Mouse (Mus musculus) cerebellum, adult 18-20 months (tissue): ENCODE data around the gene Fads1.
"Not testable (repeated sequence)": the region's sequence is repeated elsewhere in the genome, so short reads cannot be mapped to it uniquely, and the experiment has no call there.

Source experiments
- DNase-seq, 2 experiments: peaks; one replicate each; pipeline ENCODE4 v3.0.0; 2021

Gene Fads1

DNA sequence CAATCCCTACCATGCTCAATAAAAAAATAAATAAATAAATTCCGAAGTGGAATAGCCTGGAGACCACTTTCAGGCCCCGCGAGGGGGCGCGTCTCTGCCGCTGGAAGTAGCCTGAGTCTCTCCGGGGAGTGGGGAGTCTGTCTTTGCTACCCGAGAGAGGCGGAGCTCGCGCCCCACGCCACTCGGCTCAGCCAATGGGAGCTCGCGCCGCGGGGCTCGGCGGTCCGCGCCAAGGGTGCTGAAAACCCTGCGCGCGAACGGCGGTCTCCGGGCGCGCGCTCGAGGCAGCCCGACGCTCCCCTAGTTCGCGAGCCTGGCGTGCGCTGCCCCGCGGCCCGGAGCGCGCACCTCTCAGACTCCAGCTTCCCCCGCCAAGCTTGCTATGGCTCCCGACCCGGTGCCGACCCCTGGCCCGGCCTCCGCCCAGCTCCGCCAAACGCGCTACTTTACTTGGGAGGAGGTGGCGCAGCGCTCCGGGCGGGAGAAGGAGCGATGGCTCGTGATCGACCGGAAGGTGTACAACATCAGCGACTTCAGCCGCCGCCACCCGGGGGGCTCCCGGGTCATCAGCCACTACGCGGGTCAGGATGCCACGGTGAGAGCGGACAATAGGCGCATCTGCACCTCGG, at the start of gene Fads1:
Fads1 (plus strand) TSS at position 219 of the 629 bp plus-strand sequence.
- peak; percentile 95 for DNase-seq

DNA sequence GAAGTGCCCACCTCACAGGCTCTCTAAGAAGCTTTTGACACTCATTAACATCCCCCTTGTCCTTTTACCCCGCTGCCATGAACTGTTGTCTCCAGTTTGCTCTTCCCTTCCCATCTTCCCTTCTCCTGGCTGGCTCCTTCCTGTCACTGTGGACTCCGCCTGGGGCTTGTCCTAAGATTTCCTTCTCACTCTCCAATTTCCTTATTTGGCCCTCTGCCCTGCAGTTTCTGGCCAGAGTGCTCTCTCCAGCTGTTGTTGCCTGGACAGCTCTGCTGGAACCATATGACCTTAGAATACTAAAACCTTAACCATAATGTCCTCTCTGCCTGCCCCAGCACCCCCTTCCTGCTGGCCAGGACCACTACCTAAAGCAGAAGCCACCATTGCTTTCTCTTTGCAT, 48.0 kb upstream of the Fads1 start:
- DNase-seq, result peak in 1 of 2 experiments; percentile 5

DNA sequence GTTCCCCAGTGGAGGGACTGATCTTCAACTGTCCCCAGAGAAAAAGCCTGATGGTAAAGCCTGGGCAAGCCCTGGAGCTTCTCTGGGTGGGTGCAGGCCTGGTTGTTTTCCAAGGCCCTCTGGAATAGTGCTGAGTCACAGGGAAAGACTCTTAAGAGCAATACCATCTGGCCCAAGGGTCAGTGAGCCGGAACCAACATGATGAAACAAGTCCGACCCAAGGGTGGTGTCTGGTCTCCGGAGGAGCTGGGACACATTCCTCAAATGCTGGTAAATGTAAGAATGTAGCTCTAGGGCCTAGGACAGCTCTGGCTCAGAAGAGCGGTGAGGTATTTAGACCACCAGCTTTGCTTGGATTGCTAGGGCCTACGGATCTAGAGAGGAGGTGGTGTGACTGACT, 45.3 kb upstream of the Fads1 start:
- no peak for DNase-seq

DNA sequence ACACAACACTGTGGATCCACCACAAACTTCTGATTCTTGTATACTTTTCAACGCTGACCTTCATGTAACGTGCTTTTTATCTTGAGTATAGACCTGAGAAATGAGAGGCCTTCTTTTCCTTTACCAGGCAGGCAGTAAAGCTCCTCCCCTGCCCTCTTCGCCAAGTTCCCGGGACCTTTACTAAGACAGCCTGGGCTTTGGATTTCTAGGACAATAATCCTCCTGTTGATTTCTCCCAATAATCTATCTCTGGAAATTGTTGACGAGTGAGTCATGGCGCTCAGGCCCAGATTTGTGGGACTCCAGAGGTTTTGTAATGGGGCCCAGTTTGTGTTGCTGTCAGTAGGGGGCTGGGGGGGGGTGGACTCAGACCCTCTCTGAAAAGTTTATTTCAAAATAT, 43.0 kb upstream of the Fads1 start:
- no peak for DNase-seq

DNA sequence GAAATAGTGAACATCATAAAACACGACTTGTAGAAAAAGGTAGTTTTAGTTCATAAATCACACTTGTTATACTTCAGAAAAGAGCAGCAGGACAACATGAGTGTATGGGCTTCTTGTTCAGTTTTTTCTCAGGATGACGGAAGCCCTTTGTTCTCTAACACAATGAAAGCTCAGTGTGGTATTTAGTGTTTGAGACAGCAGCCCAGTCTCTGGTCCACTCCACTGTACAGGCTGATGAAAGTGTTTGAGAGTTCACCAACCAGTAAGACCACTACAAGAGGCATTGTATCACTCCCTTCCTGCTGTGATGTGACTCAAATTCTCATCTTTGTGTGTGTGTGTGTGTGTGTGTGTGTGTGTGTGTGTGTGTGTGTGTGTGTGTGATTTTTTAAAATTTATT, 39.0 kb upstream of the Fads1 start:
- DNase-seq, result no peak

DNA sequence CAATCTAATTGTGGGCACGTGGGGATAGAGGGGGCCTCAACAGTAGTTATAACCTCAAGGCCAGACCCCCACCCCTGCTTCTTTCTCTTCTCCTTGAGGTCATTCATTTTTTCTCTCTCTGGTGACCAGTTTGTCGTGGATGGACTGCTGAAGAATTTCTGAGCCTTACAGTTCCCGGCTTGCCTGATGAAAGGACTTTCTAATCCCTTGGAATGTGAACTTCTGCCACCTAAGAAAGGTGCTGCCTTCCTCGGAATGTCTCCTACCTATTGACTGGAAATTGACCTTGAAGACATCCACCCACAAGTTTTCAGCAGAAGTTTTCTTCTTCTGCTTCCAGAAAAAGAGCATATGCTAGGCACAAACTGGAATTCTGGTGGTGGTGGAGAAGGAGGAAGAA, 38.2 kb upstream of the Fads1 start:
- no peak for DNase-seq

DNA sequence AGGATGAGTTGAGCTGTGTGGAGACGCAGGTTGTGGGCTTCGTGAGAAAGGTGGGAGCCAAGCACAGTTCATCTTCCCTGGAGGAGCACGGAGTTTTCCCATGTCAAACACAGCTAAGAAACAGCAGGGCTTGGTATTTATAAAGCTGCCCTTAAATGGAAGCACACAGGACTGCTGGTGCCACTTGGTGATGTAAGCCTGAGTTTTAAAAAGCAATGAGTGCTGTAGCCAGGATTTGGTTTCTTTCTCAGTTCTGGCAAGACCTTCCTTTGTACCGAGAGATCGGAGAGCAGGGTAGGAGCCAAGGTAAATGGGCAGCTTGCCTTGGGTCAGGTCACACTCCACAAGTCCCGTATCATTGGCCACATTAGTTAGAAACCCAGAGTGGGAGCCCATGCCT, 34.1 kb upstream of the Fads1 start:
- no peak for DNase-seq

DNA sequence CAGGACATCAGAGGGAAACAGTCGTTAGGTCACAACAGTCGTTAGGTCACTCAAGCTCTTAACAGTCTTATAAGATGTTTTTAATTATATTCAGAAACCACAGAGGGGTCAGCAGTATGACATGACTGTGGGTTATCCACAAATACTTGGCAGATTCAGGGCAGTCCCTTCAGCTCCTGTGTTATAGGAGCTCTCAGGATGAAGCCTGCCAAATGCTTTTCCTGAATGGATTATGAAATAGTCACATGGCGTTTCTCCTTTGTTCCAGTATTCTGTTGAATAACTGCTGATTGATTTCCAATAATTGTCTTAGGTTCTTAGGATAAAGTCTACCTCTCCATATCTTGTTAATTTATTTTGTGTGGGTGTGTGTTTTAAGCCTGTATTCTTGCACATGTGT, 33.5 kb upstream of the Fads1 start:
- DNase-seq, result no peak

DNA sequence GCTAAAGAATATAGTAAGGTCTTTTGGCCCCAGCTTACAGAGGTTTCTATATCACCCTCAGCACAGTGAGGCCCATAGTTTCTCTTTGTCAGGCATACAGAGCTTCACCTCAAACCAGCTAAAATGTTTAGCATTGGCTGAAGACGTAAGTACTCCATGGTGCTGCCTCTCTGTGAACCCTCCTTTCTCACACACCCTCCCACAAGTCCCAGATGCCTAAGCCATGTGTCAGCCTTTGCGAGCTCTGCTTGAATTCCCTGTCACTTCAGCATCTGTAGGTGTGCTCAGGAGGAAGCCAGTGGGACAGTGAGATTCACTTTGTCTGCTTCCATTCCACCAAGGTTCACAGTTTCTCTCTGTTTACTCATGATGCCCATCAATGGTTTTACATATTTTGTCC, 25.0 kb upstream of the Fads1 start:
- DNase-seq, result no peak

DNA sequence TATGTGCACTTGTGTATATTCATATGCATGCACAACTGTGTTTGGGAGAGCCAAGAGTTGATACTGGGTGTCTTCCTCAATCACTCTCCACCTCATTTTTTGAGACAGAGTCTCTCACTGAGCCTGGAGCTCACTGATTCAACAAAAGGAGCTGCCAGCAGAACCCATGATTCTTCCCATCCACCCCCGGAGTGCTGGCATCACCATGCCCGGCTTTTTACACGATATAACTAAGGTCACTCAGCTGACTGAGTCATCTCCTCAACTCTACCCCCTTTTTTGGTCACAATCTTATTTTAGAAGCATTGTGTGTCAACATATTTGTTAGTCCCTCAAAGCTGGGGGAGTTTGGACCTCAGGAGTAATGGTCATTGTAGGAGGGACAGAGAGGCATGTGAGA, 18.8 kb upstream of the Fads1 start:
- DNase-seq, result no peak

DNA sequence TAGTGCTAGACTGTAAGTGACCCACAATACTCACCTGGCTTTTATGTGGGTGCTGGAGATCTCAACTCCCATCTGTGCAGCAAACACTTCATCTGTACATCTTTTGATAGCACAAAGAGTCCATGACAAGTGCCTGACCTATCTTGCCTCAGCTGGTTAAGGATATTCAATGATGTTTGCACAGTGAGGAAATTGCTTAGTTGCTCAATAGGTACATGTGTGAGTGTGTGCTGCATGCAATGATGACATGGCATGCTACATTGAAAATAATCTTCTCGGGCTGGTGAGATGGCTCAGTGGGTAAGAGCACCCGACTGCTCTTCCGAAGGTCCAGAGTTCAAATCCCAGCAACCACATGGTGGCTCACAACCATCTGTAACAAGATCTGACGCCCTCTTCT, 16.8 kb upstream of the Fads1 start:
- not testable (repeated sequence) for DNase-seq

DNA sequence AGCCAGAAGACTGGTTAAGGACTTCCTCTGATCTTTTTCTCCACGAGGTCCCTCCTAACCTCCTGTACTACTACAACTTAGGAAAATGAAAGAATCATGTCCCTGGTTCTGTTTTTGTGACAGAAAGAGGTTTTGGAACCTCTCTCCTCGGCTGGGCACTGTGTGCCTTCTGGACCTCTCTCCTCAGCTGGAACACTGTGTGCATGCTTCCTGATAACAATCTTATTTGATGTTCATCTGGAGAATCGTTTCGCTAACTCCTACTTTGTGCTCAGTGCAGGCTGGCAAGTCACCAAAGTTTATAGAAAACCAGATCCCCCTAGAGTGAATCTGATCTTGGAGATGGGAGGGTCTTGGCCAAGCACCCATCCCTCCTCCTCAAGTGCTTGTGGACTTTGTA, 15.6 kb upstream of the Fads1 start:
- DNase-seq, result no peak

DNA sequence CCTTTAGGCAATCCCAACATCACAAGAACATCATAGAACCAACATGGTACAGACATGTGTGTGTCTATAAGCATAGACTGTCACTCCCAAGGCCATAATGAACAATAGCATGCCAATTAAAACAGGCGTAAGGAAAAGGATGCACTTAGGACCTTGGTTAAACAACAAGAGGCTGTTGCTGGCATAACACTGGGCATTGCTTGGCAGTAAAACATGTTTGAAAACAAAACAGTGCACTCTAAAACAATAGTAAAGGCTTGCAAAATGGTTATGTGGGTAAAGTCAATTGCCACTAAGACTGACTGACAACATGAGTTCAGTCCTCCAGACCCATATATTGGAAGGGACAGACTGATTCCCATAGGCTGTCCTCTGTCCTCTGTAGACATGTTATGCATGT, 14.7 kb upstream of the Fads1 start:
- DNase-seq, result no peak

DNA sequence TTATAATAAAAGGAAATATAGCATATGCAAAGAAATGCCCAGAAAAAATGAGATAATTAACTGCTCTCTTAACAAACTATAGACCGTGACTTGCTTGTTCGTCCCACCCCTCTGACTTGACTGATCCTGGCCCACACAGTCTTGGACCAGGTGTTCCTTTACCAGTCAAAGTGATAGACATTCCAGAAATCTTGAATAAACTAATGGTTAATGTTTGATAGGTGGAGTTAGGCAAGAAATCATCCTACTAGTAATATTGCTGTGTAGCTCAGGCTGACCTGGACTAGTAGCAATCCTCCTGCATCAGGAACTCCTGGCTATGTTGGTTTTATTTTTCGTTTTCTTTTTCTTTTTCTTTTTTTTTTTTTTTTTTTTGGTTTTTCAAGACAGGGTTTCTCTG, 14.2 kb upstream of the Fads1 start:
- no peak for DNase-seq

DNA sequence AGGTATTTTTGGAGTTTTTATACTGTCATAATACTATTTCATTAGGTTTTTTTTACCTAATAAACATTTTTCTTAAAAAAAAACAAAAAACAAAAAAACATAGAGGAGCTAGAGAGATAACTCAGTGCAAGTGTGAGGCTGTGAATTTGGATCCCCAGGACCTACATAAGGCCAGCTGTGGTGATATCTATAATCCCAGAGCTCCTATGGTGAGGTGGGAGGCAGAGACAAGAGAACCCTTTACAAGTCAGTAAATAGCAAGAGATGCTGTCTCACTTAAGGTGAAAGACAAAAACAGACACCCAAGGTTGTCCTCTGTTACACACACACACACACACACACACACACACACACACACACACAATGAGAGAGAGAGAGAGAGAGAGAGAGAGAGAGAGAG, 13.5 kb upstream of the Fads1 start:
- no peak for DNase-seq

DNA sequence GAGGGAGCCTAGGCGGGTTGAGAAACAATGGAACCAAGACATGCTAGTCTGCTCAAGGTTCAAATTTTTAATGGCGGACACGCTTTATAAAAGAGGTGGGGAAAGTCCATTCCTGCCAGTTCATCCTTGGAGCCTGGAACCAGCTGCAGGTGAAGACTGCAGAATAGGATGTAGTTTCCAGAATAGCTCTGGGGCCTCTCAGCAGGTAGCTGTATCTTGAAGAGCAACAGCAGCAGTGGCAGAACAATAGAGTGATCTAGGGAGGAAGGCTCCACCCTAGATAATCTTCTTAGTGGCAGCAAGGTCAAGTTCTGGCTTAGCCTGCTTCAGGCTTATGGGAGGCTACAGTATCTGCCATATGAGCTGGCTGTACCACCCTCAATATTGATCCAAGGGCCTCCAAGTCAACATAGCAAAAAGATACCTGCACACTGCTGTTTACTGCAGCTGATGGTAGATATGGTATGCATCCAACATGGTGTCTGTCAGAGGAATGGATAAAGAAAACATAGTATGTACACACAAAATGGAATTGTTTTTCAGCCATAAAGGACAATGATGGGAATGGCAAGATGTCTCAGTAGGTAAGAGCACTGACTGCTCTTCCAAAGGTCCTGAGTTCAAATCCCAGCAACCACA, 12.9 kb upstream of the Fads1 start:
- DNase-seq, result not testable (repeated sequence)

DNA sequence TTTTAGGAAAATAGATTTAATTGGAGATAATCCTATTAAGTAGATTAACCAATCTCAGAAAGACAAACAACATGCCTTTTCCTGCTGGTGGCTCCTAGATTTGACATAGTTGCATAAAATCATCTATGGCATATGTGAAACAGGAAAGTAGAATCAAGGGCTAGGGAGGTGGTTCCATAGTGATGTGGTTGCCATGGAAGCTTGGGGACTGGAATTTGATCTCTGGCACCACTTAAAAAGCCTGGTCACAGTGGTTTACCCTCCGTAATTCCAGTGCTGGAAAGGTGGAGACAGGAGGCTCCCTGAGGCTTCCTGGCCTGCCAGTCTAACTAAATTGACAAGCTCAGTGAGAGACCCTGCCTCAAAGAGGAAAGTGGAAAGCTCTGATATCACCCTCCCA, 12.2 kb upstream of the Fads1 start:
- no peak for DNase-seq

DNA sequence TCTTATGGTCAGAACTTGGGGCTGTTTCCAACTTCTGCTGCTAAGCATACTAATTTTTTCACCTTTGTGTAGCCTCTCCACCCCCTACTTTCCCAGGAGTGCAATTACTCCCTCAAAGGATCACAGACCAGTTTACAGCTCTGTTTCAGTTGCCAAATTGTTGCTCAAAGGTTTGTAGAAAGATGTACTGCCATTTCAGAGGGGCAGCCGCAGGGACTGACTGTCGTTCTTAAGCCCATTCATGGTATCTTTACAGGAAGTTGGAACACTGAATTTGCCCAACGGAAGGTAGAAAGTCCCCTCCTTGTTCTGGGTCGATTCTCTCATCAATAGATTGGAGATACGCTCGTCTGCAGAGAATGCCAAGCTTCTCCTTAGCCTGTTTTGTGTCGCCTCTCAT, 11.3 kb upstream of the Fads1 start:
- DNase-seq, result no peak

DNA sequence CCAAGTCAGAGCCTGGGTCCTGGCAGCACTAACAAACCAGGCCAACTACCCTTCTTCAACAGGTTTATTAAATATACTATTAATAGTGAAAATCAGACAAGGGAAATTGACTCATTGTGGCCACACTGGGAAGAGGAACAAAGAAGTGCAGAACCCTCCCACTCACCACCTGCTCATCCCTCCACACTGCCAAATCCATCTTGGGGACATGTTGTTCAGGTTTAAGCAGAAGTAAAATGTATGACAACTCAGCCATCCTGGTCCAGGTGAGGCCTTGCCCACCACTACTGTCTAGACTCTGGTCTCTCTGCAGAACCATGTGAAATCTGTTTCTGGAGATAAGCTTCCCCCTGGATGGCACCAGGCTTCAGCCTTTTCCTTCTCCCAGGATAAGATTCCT, 10.8 kb upstream of the Fads1 start:
- peak in 1 of 2 experiments; percentile 44 for DNase-seq

DNA sequence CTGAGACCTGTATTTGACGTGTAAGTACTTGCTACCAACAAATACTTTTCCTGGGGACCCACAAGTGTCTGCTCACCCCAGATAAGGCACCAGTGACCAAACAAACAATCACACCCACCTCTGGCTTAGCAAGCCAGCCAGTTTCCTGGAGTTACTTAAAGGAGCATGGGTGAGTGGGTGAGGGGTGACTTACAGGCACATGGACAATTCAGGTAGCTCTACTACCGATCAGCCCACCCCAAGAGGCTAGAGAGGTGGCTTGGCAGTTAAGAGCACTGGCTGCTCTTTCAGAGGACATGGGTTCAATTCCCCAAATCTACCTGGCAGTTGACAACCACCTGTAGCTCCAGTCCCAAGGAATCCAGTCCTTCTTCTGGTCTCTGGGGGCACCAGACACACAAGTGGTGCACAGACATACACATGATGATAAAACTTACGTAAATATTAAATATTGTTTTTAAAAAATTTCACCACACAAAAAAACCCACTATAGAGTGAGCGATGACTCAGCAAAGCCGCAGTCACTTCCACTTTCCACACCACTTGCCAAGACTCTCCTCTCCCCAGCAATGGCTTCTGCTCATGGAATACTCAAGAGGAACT, 9.5 kb upstream of the Fads1 start:
- DNase-seq, result no peak

DNA sequence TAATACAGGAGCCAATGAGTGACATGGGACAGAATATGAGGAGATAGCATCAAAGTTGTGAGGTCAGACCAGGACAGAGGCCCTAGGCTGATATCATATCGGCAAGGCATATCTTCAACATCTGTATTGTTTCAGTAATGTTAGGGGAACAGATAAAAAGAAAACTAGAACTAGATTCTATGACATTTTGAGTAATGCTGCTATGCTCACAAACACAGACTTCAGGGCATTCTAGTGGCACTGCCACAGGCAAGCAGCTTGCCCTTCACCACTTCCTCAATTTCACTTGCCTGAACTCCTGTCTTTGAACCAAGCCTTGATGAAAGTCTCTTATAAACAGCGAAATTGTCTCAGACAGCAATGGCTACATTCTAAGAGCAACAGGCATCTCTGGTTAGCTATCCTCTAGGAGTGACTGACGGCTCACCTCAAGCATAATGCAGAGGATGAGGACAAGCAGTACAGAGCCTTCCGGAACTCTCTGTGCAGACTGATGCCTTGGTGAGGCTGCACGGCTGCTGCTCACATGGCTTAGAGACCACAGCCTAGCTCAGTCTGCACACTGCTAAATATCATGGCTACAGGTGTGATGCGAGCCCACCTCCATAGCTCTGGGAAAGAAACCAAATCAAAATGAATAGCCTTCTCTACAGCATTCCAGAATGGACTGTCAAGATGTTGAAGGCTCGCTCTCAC, 8.7 kb upstream of the Fads1 start:
- no peak for DNase-seq

DNA sequence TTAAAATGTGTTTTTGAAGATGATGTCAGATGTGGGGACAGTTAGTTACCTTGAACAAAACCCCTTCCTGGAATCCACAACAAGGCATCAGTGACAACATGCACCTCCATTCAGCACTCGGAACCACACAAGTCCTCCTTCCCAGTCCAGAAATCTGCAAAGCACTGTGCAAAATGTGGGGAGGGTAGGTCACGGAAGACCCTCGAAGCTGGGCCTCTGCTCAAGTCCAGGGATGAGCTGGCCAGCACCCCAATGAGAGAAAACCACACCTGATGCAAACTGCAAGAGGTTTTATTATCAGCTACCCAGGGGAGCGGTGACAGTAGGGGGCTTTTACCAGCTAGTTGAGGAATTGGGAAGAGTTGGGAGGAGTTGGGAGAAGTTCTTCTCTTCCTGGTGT, 7.7 kb upstream of the Fads1 start:
- DNase-seq, result no peak

DNA sequence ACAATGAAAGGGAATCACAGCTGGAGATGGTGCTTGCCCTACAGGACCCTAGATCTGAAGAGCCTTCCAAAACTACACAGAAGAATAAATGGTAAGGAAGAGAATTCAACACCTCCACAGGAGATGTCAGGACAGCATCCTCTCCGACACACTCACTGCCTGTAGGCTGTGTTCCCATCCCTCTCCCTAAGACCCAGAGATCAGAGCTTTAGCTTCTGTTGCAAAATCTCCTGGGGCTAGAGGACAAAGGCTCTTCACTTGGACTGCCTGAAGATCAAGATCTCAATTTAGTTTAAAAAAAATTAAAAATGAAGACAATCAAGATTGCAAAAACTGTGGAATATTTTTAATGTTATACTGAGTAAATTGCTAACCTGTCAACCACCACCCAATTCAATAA, 6.2 kb upstream of the Fads1 start:
- DNase-seq, result no peak

DNA sequence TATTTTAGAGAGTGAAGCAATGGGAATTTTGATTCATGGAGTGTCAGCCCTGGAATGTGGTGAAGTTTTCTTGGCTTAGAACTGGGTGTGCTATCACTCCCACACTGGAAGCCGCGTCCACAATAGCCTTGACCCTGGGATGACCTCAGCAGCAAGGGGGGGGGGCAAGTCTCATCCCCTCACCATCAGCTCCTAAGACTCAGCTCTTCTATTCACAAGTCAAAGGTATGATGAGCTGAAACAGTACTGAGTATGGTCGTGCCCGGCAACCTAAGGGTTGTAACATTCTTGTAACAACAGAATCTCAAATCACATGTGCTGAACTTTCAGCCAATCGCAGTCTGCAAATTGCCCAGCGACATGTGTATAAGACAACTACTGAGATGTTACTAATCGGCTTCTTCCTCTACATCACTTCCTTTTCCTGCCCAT, 5.7 kb upstream of the Fads1 start:
- DNase-seq, result no peak
